Mouse (Mus musculus): ENCODE results near the gene Veph1. TPM values are rescaled to one million over a fixed set of nuclear protein-coding genes. Genes with fewer than 3 reads are reported as not detected.

Veph1 gene
- total RNA-seq, 2 experiments from 2014 or later: not detected

- Histone ChIP-seq H3K4me3 (no peak overlapping the region), H3K27ac (no peak overlapping the region)
- DNase-seq (ENCODE audit: extremely low spot score in 1 of 2, low spot score in 2 of 2): no peak
- TF ChIP-seq CTCF (IDR thresholded peaks at IDR 0.05): no peak
- intact Hi-C loops (cut with DNase I): no loop called here
These were observed 134.0 kb downstream of the Veph1 start for GRCm38 (mm10) chr3:66162612-66163011.

- Histone ChIP-seq H3K27ac (no peak overlapping the region), H3K4me3 (no peak overlapping the region)
- intact Hi-C loops (cut with DNase I): no loop called here
- TF ChIP-seq CTCF (IDR thresholded peaks at IDR 0.05): no peak
- no peak for DNase-seq (ENCODE audit: extremely low spot score in 1 of 2, low spot score in 2 of 2)
These were observed 138.7 kb downstream of the Veph1 start for GRCm38 (mm10) chr3:66157947-66158346.

GRCm38 (mm10) chr3:66137601-66138000, 159.0 kb downstream of the Veph1 start:
- DNase-seq (ENCODE audit: extremely low spot score in 1 of 2, low spot score in 2 of 2): no peak
- Histone ChIP-seq H3K4me3 (no peak overlapping the region), H3K27ac (no peak overlapping the region)
- TF ChIP-seq CTCF (IDR thresholded peaks at IDR 0.05): no peak
- intact Hi-C loops (cut with DNase I): no loop called here

DNA sequence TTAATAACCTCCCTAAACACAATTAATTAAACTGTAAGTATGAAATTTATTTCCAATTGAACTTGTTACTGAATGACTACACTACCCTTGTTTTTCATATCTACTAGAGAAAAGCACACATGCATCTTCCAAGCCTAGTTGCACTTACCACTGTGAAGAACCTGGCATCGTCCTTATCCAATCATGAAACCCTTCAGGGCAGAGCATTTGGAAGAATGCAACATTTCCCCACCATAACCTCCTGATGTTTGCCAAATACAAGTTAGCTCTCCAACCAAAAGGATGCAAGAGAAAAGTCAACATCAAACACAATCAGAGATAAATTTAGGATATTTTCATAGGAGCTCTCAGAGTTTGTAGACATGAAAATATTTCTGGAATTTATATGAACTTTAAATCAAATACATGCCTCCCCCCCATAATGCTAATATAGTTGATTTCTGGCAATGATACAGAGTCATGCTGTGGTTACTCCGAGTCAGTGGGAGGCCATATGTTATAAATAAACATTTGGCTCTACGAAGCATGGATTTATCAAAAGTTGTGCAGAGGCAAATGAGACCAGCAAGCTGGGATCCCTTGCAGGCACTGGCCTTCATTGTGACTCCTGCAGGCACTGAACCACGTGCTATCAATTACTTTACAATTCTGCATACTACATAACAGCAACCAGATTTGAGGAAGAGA, 165.2 kb downstream of the Veph1 start:
- no peak for DNase-seq (ENCODE audit: extremely low spot score in 1 of 2, low spot score in 2 of 2)
- intact Hi-C loops (cut with DNase I): no loop called here

DNA sequence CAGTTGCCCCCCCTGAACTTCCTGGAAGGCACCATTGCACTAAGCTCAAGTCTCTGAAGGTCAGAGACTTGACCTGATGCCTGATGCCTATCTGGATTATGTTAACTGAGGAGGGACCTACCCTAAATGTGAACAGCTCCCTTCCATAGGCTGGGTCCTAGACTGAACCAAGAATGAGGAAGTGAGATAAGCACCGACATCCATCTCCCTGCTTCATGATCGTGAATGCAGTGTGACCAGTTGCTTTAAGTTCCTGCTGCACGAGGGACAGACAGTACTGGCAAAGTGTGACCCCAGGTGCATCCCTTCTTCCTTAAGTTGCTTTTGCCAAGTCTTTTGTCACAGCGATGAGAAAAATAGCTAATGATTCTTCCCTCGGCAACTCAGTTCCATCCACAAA, 166.9 kb downstream of the Veph1 start:
- no peak for TF ChIP-seq CTCF (IDR thresholded peaks at IDR 0.05)
- intact Hi-C loops (cut with DNase I): no loop called here

More for the DNA sequence above, 165.2 kb downstream of the Veph1 start:
- Histone ChIP-seq H3K4me3 (no peak overlapping the region), H3K27ac (no peak overlapping the region)
- no peak for TF ChIP-seq CTCF (IDR thresholded peaks at IDR 0.05)

DNA sequence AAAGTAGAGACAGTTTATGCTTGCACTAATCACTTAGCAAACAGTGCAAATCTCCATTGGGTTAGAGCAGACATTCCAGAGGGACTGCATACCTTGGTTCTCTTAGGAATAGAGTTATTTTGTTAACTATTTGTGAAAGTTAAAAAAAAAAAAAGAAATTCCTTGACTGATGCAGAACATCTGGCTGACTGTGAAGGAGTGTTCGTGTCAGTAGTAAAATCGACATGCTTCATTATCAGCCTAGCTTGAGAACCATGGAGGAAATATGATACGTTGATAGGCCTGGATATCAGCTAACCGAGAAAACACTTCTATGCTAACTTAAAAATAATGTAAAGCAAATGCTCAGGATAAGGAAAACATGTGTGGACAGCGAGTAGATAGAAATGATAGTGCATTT, 191.1 kb downstream of the Veph1 start:
- no peak for TF ChIP-seq CTCF (IDR thresholded peaks at IDR 0.05)
- Histone ChIP-seq H3K27ac (no peak overlapping the region), H3K4me3 (no peak overlapping the region)
- intact Hi-C loops (cut with DNase I): no loop called here
- DNase-seq (ENCODE audit: extremely low spot score in 1 of 2, low spot score in 2 of 2): no peak

More for the DNA sequence above, 166.9 kb downstream of the Veph1 start:
- H3K27ac ChIP-seq: no peak overlapping the region
- DNase-seq (ENCODE audit: extremely low spot score in 1 of 2, low spot score in 2 of 2): no peak
- H3K4me3 ChIP-seq: no peak overlapping the region

- no peak for DNase-seq (ENCODE audit: extremely low spot score in 1 of 2, low spot score in 2 of 2)
- Histone ChIP-seq H3K4me3 (no peak overlapping the region), H3K27ac (no peak overlapping the region)
- intact Hi-C loops (cut with DNase I): no loop called here
- TF ChIP-seq CTCF (IDR thresholded peaks at IDR 0.05): no peak
These were observed 194.1 kb downstream of the Veph1 start for GRCm38 (mm10) chr3:66102599-66102932.

- Histone ChIP-seq H3K27ac (no peak overlapping the region), H3K4me3 (no peak overlapping the region)
- DNase-seq (ENCODE audit: extremely low spot score in 1 of 2, low spot score in 2 of 2): no peak
- intact Hi-C loops (cut with DNase I): no loop called here
- no peak for TF ChIP-seq CTCF (IDR thresholded peaks at IDR 0.05)
These were observed 194.6 kb downstream of the Veph1 start for GRCm38 (mm10) chr3:66101809-66102598.

GRCm38 (mm10) chr3:66101074-66101473, 195.6 kb downstream of the Veph1 start:
- Histone ChIP-seq H3K4me3 (no peak overlapping the region), H3K27ac (no peak overlapping the region)
- TF ChIP-seq CTCF (IDR thresholded peaks at IDR 0.05): no peak
- intact Hi-C loops (cut with DNase I): no loop called here
- no peak for DNase-seq (ENCODE audit: extremely low spot score in 1 of 2, low spot score in 2 of 2)

GRCm38 (mm10) chr3:66091746-66092145, 204.9 kb downstream of the Veph1 start:
- intact Hi-C loops (cut with DNase I): no loop called here
- no peak for TF ChIP-seq CTCF (IDR thresholded peaks at IDR 0.05)
- no peak overlapping the region for H3K4me3 ChIP-seq
- DNase-seq (ENCODE audit: extremely low spot score in 1 of 2, low spot score in 2 of 2): no peak
- no peak overlapping the region for H3K27ac ChIP-seq

GRCm38 (mm10) chr3:66087608-66088007, 209.0 kb downstream of the Veph1 start:
- no peak for TF ChIP-seq CTCF (IDR thresholded peaks at IDR 0.05)
- DNase-seq (ENCODE audit: extremely low spot score in 1 of 2, low spot score in 2 of 2): no peak
- intact Hi-C loops (cut with DNase I): no loop called here
- Histone ChIP-seq H3K4me3 (no peak overlapping the region), H3K27ac (no peak overlapping the region)

DNA sequence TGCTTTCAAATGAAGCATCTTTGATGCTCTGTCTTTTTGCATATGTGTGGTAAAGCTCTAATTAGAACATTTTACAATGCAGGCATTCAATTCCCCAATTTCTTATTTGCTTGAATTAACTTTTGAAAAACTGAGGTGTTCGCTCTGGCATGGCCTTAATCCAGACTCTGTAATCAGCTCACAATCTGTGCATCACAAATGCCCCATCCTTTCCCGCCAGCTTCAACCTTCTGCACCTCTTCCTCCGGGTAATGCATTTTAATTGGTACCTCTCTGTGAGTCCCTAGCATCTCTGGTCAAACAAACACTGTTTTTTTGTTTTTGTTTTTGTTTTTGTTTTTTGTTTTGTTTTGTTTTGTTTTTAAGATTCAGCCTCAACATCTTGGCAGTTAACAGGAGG, 212.8 kb downstream of the Veph1 start:
- Histone ChIP-seq H3K27ac (no peak overlapping the region), H3K4me3 (no peak overlapping the region)
- no peak for TF ChIP-seq CTCF (IDR thresholded peaks at IDR 0.05)
- no peak for DNase-seq (ENCODE audit: extremely low spot score in 1 of 2, low spot score in 2 of 2)
- intact Hi-C loops (cut with DNase I): no loop called here

DNA sequence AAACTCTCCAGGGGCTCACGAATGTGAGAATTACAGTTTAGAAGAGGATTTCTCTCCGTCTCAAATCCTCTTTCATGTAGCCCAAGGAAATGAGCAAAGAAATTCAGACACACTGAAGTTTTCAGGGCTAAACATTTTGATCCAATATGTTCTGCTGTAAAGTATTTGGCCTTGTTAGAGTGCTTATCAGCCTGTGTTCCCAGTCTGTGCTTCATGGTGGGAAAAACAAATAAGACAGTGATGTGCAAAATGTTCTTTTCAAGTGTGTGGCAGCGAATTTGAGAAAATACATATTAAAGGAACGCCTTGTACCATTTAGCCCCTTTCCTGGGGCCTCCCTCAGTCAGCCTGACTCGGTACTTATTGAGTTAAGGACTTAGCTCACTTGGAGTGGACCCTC, 213.2 kb downstream of the Veph1 start:
- intact Hi-C loops (cut with DNase I): no loop called here
- TF ChIP-seq CTCF (IDR thresholded peaks at IDR 0.05): no peak
- Histone ChIP-seq H3K4me3 (no peak overlapping the region), H3K27ac (no peak overlapping the region)
- no peak for DNase-seq (ENCODE audit: extremely low spot score in 1 of 2, low spot score in 2 of 2)
